Mouse (Mus musculus) heart, adult 9 months (tissue): Measurements from ENCODE around the gene Wipi1.
A peak's percentile ranks its signal among the peaks of the same experiment; 100 is the strongest.

Experiments
- DNase-seq, 2 experiments: peaks; one replicate each; pipeline ENCODE4 v3.0.0; 2022; ENCODE audit warnings: low spot score in 2 of 2

Gene Wipi1

GRCm38 (mm10) chr11:109578536-109578935 lies 33.2 kb downstream of the Wipi1 start:
- no peak for DNase-seq

GRCm38 (mm10) chr11:109575832-109576231 lies 35.9 kb downstream of the Wipi1 start:
- no peak for DNase-seq

- DNase-seq, result no peak
These were observed 37.2 kb downstream of the Wipi1 start for GRCm38 (mm10) chr11:109574604-109575003.

- DNase-seq, result no peak
These were observed 39.7 kb downstream of the Wipi1 start for GRCm38 (mm10) chr11:109572051-109572450.

- peak in 1 of 2 experiments; percentile 42 for DNase-seq
These were observed 42.0 kb downstream of the Wipi1 start for GRCm38 (mm10) chr11:109569809-109570208.

GRCm38 (mm10) chr11:109569007-109569618 lies 42.7 kb downstream of the Wipi1 start:
- DNase-seq, result no peak

DNA sequence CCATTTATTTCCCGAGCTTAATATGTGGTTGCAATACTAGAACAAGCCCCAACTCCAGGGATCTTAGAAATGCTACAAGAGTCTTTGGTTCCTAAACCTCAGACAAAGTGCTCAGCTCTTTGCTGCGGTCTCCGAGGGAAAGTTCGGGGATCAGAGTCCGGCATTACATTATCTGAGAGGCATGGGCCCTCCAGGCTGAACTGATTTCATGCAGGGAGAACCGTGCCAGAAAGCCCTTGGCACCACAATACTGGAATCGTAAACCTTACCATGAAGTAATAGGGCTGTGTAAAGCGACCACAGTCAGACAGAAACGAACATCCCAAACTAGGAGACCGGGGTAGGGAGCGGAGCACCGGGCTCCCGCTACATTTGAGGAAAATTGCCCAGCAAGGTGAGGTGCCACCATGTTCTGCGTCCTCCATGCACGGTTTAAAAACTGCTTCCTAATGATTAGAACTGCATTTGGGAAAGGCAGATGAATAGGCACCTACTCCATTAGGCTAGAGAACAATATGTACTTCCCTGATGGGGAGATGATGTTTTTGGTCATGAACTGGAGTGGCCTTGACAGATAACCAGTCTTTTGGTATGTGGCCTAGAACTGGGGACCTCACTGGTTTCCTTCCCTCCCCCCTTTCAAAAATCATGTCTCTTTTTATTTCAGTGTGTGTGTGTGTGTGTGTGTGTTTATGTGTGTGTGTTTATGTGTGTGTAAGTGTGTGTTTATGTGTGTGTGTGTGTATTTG lies 47.1 kb downstream of the Wipi1 start:
- DNase-seq, result no peak

- no peak for DNase-seq
These were observed 48.1 kb downstream of the Wipi1 start for GRCm38 (mm10) chr11:109563708-109564107.

DNA sequence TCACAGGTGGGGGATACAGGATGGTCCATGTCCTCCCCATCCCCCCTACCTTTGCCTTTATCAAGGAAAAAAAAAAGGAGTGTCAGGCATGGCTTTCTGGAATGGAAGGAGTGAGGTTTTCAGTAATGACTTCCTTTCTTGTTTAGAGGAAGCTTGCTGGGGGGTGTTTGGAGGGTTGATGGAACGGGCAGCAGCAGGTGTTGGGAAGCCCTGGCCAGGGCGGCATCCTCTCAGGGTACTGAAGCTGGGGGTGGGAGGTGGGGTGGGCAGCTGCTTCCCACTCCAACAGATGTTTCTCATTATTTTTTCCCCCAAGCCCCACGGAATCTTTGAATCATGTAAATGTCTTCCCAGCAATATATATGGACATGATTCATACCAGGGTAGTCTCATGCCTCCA lies 50.3 kb downstream of the Wipi1 start:
- DNase-seq, result no peak

DNA sequence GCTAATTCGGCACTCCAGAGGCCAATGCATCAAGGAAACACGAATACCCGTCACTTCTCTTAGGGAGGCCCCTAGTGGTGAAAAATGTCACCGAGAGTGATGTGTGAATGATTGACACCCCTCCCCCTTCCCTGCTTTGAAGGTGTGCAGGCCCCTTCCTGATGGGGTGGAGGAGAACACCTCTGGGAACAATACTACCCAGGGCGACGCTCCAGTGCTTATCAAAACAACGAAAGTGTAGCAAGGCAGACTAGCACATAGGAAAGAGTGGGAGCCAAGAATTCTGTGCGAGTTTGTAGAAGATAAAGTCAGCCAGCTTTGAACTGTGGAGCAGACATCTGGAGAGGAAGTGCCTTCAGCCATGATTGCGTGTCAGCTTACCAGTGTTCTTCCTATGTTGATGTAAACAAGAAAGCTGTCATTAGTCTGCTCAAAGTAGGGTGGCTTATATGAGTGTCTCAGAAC lies 50.9 kb downstream of the Wipi1 start:
- DNase-seq, result peak; percentile 39

GRCm38 (mm10) chr11:109559241-109559640 lies 52.5 kb downstream of the Wipi1 start:
- peak; percentile 24 to 51 for DNase-seq

DNA sequence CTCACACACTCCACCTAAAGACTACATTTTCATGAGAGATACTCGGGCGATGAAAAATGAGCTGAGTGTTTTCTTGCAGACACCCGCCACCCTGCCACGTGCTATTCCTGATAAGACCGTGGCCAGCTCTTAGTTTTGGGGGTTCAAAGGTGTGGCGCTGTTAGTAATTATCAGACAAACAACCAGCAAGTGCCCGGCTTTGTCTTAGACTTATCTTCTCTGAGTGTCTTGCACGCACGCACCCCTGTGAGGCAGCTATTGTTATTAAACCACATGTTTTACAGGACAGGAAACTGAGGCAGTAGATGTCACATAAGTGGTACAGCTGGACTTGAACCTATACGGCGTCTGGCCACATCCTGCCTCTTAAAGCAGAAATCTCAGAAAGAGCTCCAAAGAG lies 54.3 kb downstream of the Wipi1 start:
- DNase-seq, result no peak

- no peak for DNase-seq
These were observed 55.6 kb downstream of the Wipi1 start for GRCm38 (mm10) chr11:109556130-109556529.

GRCm38 (mm10) chr11:109554443-109554842 lies 57.3 kb downstream of the Wipi1 start:
- DNase-seq, result no peak

GRCm38 (mm10) chr11:109553921-109554320 lies 57.8 kb downstream of the Wipi1 start:
- DNase-seq, result no peak

DNA sequence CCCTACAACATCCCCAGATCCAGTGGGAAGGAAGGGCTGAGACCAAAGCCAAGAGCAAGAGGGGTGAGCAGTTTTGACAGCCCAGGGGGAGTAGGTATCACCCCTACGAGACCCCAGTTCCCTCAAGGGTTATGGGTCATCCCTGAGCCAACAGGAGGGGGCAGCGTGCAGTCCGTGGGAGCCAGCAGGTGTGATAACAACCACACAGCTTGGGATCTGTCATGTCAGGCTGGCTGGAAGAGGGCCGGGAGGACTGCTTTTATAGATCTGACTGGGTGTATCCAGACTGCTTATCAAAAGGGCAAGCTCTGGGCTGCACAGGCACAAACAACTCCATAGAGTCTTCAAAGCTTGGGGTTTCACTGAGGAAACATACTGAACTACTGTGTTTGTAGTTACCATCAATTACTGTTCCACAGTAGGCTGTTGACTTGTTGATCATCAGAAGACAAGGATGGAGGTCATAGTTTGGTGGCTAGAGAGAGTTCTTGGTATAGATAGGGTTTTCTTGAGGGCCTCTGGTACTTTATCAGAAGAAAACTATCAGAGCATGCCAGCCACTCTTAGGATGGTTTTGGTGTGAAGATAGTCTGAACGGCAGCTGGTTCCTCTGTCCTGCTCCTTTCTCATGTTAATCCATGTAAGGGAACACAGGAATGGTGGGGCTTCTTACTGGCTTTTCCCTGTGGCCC lies 62.0 kb downstream of the Wipi1 start:
- no peak for DNase-seq

GRCm38 (mm10) chr11:109547652-109548051 lies 64.1 kb downstream of the Wipi1 start:
- DNase-seq, result no peak

DNA sequence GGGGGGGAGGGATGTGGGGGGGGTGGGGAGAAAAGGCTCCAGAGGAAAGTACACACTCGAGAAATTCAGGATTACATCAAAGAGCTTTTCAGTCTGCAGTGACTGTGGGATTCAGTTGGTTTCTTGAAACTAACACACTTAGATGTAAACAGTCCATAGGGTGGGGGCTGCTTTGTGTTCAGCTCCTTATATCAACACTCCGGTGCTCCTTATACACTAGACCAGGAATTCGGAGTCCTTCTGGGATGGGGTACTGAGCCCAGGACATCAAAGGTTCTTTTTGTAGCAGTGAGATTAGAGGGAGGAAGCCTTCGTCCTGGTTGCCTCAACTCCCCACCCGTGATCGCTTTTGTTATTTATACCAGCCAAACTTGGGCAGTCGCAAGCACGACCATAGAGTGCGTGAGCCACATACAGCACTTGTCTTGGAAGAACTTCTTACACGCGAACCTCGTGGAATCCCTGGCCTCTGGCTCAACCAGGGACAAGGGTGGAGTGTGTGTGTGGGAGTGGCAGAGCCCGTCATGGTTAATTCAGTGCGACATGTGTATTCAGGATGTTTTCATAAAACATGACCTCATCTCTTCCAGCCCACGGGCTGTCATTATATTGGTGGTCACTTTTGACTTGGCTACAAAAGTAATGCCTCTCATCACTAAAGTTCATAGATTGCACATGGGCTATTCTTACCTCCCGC lies 65.3 kb downstream of the Wipi1 start:
- DNase-seq, result no peak

- no peak for DNase-seq
These were observed 66.0 kb downstream of the Wipi1 start for GRCm38 (mm10) chr11:109545700-109546143.

- no peak for DNase-seq
These were observed 66.5 kb downstream of the Wipi1 start for GRCm38 (mm10) chr11:109545265-109545664.

GRCm38 (mm10) chr11:109544432-109544831 lies 67.3 kb downstream of the Wipi1 start:
- DNase-seq, result no peak

DNA sequence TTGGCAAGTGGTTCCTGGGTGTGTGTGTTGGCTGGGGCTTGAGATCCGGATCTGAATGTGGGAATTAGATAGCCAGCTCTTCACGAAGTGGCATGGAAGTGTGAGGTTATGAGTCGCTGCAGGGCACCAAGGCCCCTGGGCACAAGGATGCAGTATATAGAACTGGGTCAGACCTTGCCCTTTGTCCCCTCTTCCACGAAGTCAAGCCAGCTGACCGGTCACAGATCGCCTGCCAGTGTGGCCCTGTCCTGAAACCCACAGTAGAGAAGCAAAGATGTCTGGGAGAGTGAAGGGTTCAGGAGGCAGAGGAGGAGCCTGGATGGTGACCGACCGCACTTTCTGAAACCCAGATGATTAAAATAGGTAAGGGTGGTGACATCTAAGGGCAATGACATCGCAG lies 68.3 kb downstream of the Wipi1 start:
- DNase-seq, result no peak
